Comparison of ENCODE assay signal across 40 mouse cellular contexts in the genomic region with DNA sequence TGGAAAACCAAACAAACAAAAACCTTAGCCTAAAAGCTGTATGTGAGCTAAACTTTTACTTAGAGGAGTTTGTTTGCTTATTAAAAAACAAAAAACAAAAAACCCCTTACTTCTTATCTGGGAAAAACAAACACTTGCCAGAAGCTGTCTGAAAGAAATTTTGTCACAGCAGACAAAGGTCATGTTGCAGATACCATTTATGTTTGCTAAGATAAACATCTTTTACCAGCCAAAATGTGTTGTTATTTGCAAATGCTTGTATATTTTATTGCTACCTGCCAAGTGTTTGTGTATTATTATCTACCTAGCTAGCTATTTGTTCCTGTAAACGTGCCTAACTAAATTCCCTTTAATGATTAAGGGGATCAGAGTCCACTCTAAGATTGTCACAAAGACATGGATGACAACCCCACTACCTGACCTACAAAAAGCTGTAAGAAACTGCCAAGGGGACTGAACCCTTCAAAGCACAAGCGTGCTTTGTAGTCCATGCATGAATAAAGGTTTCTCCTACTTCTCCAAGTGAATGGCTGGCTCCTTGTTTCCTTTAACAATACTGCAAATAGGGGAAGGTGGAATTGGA. TPM values are rescaled to one million over a fixed set of nuclear protein-coding genes. Genes with fewer than 3 reads are reported as not detected.
"Had no signal": no experiment of that assay in that cellular context is flagged by ENCODE, and none has a peak within 500 bp of the region (broad histone marks: within the 10 kb centered on the region; RNA-seq: fewer than 3 reads in every experiment).

No protein-coding gene starts in this region.

- H3K4me3 ChIP-seq: gastrocnemius, adult 2 months; heart, embryonic 13.5 days; heart, embryonic 15.5 days; hindbrain, embryonic 13.5 days; hindbrain, embryonic 15.5 days; limb, embryonic 13.5 days; limb, embryonic 15.5 days had no signal

- H3K27ac ChIP-seq: gastrocnemius, adult 2 months; heart, embryonic 13.5 days; heart, embryonic 15.5 days; hindbrain, embryonic 13.5 days; hindbrain, embryonic 15.5 days; hindbrain, postnatal 0 days; limb, embryonic 13.5 days; limb, embryonic 15.5 days had no signal

- H3K9me3 ChIP-seq: heart, embryonic 13.5 days; heart, embryonic 15.5 days; hindbrain, embryonic 13.5 days; hindbrain, embryonic 15.5 days; limb, embryonic 13.5 days; limb, embryonic 15.5 days had no signal

- DNase-seq: gastrocnemius, adult 2 months; gastrocnemius, postnatal 10 days; gastrocnemius, postnatal 25 days; heart, adult 18-20 months; heart, postnatal 14 days; heart, postnatal 36 days; kidney, adult 11 months; kidney, postnatal 10 days; kidney, postnatal 25 days; layer of hippocampus, adult 9-11 months; layer of hippocampus, postnatal 36 days; left cerebral cortex, postnatal 4 days had no signal

- H3K4me1 ChIP-seq: limb, embryonic 15.5 days had no signal

- H3K9ac ChIP-seq: heart, embryonic 13.5 days; heart, embryonic 15.5 days; hindbrain, embryonic 13.5 days; hindbrain, embryonic 15.5 days; limb, embryonic 13.5 days; limb, embryonic 15.5 days had no signal

- H3K27me3 ChIP-seq: heart, embryonic 13.5 days; heart, embryonic 15.5 days; hindbrain, embryonic 13.5 days; hindbrain, embryonic 15.5 days; limb, embryonic 13.5 days; limb, embryonic 15.5 days had no signal

- ATAC-seq: forebrain, embryonic 16.5 days; hindbrain, postnatal 0 days; intestine, embryonic 16.5 days had no signal

- H3K36me3 ChIP-seq: heart, embryonic 15.5 days; hindbrain, embryonic 15.5 days had no signal

- H3K4me2 ChIP-seq: heart, embryonic 11.5 days; heart, embryonic 13.5 days; heart, embryonic 15.5 days; hindbrain, embryonic 13.5 days; hindbrain, embryonic 15.5 days; limb, embryonic 13.5 days; limb, embryonic 15.5 days had no signal

RNA-seq across cellular contexts. Expression of a gene that starts 30.4 kb away (rescaled TPM):
- total RNA-seq: gastrocnemius, adult 2 months; gastrocnemius, postnatal 10 days; gastrocnemius, postnatal 25 days; gastrocnemius, postnatal 4 days; granulocyte monocyte progenitor cell, adult 5-6 weeks; heart, adult 18-20 months; heart, postnatal 14 days; heart, postnatal 36 days; hematopoietic stem cell, adult 5-6 weeks; hindbrain, postnatal 0 days; layer of hippocampus, adult 18-20 months; layer of hippocampus, adult 8-10 months; layer of hippocampus, postnatal 14 days; layer of hippocampus, postnatal 36 days; left cerebral cortex, adult 18-20 months; left cerebral cortex, adult 8-10 months; left cerebral cortex, postnatal 10 days; left cerebral cortex, postnatal 25 days; left cerebral cortex, postnatal 4 days had no signal
- polyA plus RNA-seq: forebrain, embryonic 16.5 days; frontal cortex, adult 2 months; heart, embryonic 11.5 days; heart, embryonic 13.5 days; heart, embryonic 15.5 days; heart, postnatal 0 days; hindbrain, embryonic 11.5 days; hindbrain, embryonic 13.5 days; hindbrain, embryonic 15.5 days; hindbrain, postnatal 0 days; intestine, embryonic 14.5 days; intestine, embryonic 16.5 days; kidney, embryonic 14.5 days; kidney, embryonic 16.5 days; large intestine, adult 2 months; limb, embryonic 11.5 days; limb, embryonic 13.5 days; limb, embryonic 15.5 days had no signal
